Comparison of ENCODE assay signal across 17 mouse cellular contexts in the genomic region with DNA sequence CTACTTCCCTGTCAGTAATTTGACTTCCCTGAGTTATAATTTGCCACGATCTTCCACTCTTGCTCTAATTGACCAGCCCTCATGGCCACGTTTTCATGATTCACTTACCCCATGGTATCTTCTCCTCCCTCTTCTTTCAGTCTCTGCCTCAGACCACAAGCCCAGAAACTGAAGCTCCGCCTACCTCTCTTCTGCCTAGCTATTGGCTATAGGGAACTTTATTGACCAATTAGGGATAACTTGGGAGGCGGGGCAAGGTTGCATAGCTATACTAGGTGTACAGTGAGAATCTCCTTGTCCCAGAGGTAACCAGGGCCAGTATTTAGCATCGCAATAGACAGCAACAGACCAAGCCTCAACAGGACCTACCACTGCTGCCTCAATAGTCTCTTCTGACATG. TPM values are rescaled to one million over a fixed set of nuclear protein-coding genes. Genes with fewer than 3 reads are reported as not detected.
"Had no signal": no experiment of that assay in that cellular context is flagged by ENCODE, and none has a peak within 500 bp of the region (broad histone marks: within the 10 kb centered on the region; RNA-seq: fewer than 3 reads in every experiment).

No protein-coding gene starts in this region.

- H3K4me3 ChIP-seq: lung, embryonic 15.5 days; megakaryocyte, embryonic 14.5 days; midbrain, embryonic 13.5 days; midbrain, embryonic 15.5 days; neural tube, embryonic 12.5 days; stomach, embryonic 15.5 days had no signal

- H3K9me3 ChIP-seq: lung, embryonic 15.5 days; midbrain, embryonic 13.5 days; midbrain, embryonic 15.5 days; neural tube, embryonic 12.5 days; stomach, embryonic 15.5 days had no signal

- ATAC-seq: lung, postnatal 0 days; midbrain, embryonic 13.5 days; midbrain, embryonic 15.5 days had no signal

- H3K27me3 ChIP-seq: lung, embryonic 15.5 days; midbrain, embryonic 13.5 days; midbrain, embryonic 15.5 days; neural tube, embryonic 12.5 days; stomach, embryonic 15.5 days had no signal

- DNase-seq: lung, adult 2 months; lung, postnatal 14 days; right cerebral cortex, postnatal 14 days; thymus, adult 2 months; thymus, postnatal 25 days; thymus, postnatal 4 days had no signal

- H3K27ac ChIP-seq: lung, embryonic 15.5 days; macrophage; midbrain, embryonic 13.5 days; midbrain, embryonic 15.5 days; neural tube, embryonic 12.5 days; stomach, embryonic 15.5 days; stomach, postnatal 0 days had no signal

- H3K9ac ChIP-seq: lung, embryonic 15.5 days; midbrain, embryonic 13.5 days; midbrain, embryonic 15.5 days; neural tube, embryonic 12.5 days; stomach, embryonic 15.5 days had no signal

- H3K4me1 ChIP-seq: megakaryocyte, embryonic 14.5 days; stomach, embryonic 15.5 days had no signal

- H3K36me3 ChIP-seq: lung, embryonic 15.5 days; midbrain, embryonic 13.5 days; midbrain, embryonic 15.5 days; neural tube, embryonic 12.5 days; stomach, embryonic 15.5 days had no signal

RNA-seq across cellular contexts. Expression of gene Slc2a12, which starts 31.5 kb away (rescaled TPM):
- total RNA-seq: megakaryocyte progenitor cell, adult 5-6 weeks; neutrophil, adult 5-6 weeks had no signal
